Mouse (Mus musculus) ovary, adult 18-20 months (tissue): ENCODE data around the gene Sez6.

Experiments used
- DNase-seq: peaks from one replicate; pipeline ENCODE4 v3.0.0; 2022; ENCODE audit warnings: low spot score, mixed read lengths

The Sez6 gene

GRCm38 (mm10) chr11:77950125-77950685 is 19.6 kb downstream of the Sez6 start:
- no peak for DNase-seq

- DNase-seq = no peak
These were observed 20.2 kb downstream of the Sez6 start for GRCm38 (mm10) chr11:77950797-77951228.

GRCm38 (mm10) chr11:77953671-77954070 is 23.1 kb downstream of the Sez6 start:
- DNase-seq = no peak

- no peak for DNase-seq
These were observed 25.8 kb downstream of the Sez6 start for GRCm38 (mm10) chr11:77956428-77956827.

- no peak for DNase-seq
These were observed 27.7 kb downstream of the Sez6 start for GRCm38 (mm10) chr11:77958268-77958667.

- no peak for DNase-seq
These were observed 28.3 kb downstream of the Sez6 start for GRCm38 (mm10) chr11:77958932-77959331.

GRCm38 (mm10) chr11:77960199-77960598 is 29.6 kb downstream of the Sez6 start:
- DNase-seq = no peak

- DNase-seq = no peak
These were observed 30.3 kb downstream of the Sez6 start for GRCm38 (mm10) chr11:77960898-77961297.

- no peak for DNase-seq
These were observed 32.3 kb downstream of the Sez6 start for GRCm38 (mm10) chr11:77962946-77963345.

GRCm38 (mm10) chr11:77964415-77965095 is 34.0 kb downstream of the Sez6 start:
- DNase-seq = no peak

- DNase-seq = no peak
These were observed 34.8 kb downstream of the Sez6 start for GRCm38 (mm10) chr11:77965101-77966036.

- DNase-seq = no peak
These were observed 35.4 kb downstream of the Sez6 start for GRCm38 (mm10) chr11:77966037-77966391.

GRCm38 (mm10) chr11:77967114-77967513 is 36.5 kb downstream of the Sez6 start:
- no peak for DNase-seq

- DNase-seq = no peak
These were observed 38.2 kb downstream of the Sez6 start for GRCm38 (mm10) chr11:77968786-77969185.

- DNase-seq = no peak
These were observed 40.1 kb downstream of the Sez6 start for GRCm38 (mm10) chr11:77970718-77971117.

- DNase-seq = no peak
These were observed 42.9 kb downstream of the Sez6 start for GRCm38 (mm10) chr11:77973520-77973919.

GRCm38 (mm10) chr11:77974325-77974724 is 43.7 kb downstream of the Sez6 start:
- DNase-seq = no peak

GRCm38 (mm10) chr11:77975873-77976272 is 45.3 kb downstream of the Sez6 start:
- no peak for DNase-seq

- no peak for DNase-seq
These were observed 47.6 kb downstream of the Sez6 start for GRCm38 (mm10) chr11:77978161-77978560.

GRCm38 (mm10) chr11:77979221-77979809 is 48.7 kb downstream of the Sez6 start:
- DNase-seq = no peak

GRCm38 (mm10) chr11:77980281-77981204 is 49.9 kb downstream of the Sez6 start:
- DNase-seq = no peak
